25 mouse cellular contexts compared by ENCODE assay signal in genomic region chr9:46214276-46214675, GRCm38 (mm10). TPM values are rescaled to one million over a fixed set of nuclear protein-coding genes. Genes with fewer than 3 reads are reported as not detected.
"Had no signal": no experiment of that assay in that cellular context is flagged by ENCODE, and none has a peak within 500 bp of the region (broad histone marks: within the 10 kb centered on the region; RNA-seq: fewer than 3 reads in every experiment).

No protein-coding gene starts in this region.

- DNase-seq: kidney, adult 11 months; kidney, adult 8-10 months; kidney, postnatal 10 days; kidney, postnatal 36 days; layer of hippocampus, postnatal 36 days; left cerebral cortex, postnatal 4 days; midbrain, embryonic 14.5 days; thymus, adult 18-20 months; thymus, postnatal 36 days had no signal

- ATAC-seq: intestine, embryonic 15.5 days had no signal

- H3K27ac ChIP-seq: intestine, embryonic 15.5 days; kidney, embryonic 15.5 days; limb, embryonic 12.5 days; limb, embryonic 15.5 days; neural tube, embryonic 12.5 days; neural tube, embryonic 15.5 days had no signal

- H3K4me1 ChIP-seq: kidney, embryonic 15.5 days; limb, embryonic 12.5 days; limb, embryonic 15.5 days; neural tube, embryonic 12.5 days; neural tube, embryonic 15.5 days had no signal

- H3K27me3 ChIP-seq: intestine, embryonic 15.5 days; kidney, embryonic 15.5 days; limb, embryonic 12.5 days; limb, embryonic 15.5 days; megakaryocyte, embryonic 14.5 days; neural tube, embryonic 12.5 days; neural tube, embryonic 15.5 days had no signal

- H3K4me3 ChIP-seq: intestine, embryonic 15.5 days; kidney, embryonic 15.5 days; limb, embryonic 12.5 days; limb, embryonic 15.5 days; megakaryocyte, embryonic 14.5 days; neural tube, embryonic 12.5 days; neural tube, embryonic 15.5 days had no signal

- H3K4me2 ChIP-seq: intestine, embryonic 15.5 days; kidney, embryonic 15.5 days; limb, embryonic 12.5 days; limb, embryonic 15.5 days; midbrain, embryonic 11.5 days; neural tube, embryonic 12.5 days; neural tube, embryonic 15.5 days had no signal

- H3K9ac ChIP-seq: intestine, embryonic 15.5 days; kidney, embryonic 15.5 days; limb, embryonic 12.5 days; limb, embryonic 15.5 days; neural tube, embryonic 12.5 days had no signal

- H3K9me3 ChIP-seq: intestine, embryonic 15.5 days; kidney, embryonic 15.5 days; limb, embryonic 12.5 days; limb, embryonic 15.5 days; megakaryocyte, embryonic 14.5 days; neural tube, embryonic 12.5 days; neural tube, embryonic 15.5 days had no signal

RNA-seq across cellular contexts. Expression of gene Apoa1, which starts 14.1 kb away (rescaled TPM):
- total RNA-seq: layer of hippocampus, postnatal 36 days had no signal

RNA-seq across cellular contexts. Expression of gene Apoc3, which starts 21.2 kb away (rescaled TPM):
- total RNA-seq: layer of hippocampus, postnatal 10 days; left cerebral cortex, postnatal 4 days; midbrain, postnatal 0 days had no signal
- polyA plus RNA-seq: limb, embryonic 12.5 days; limb, embryonic 15.5 days; lung, embryonic 16.5 days; midbrain, embryonic 11.5 days; midbrain, embryonic 14.5 days; midbrain, postnatal 0 days; neural tube, embryonic 12.5 days; neural tube, embryonic 15.5 days; testis, adult 2 months had no signal

RNA-seq across cellular contexts. Expression of gene Apoa4, which starts 26.2 kb away (rescaled TPM):
- total RNA-seq: layer of hippocampus, adult 8-10 months; layer of hippocampus, postnatal 10 days; layer of hippocampus, postnatal 36 days; left cerebral cortex, adult 8-10 months; left cerebral cortex, postnatal 14 days; left cerebral cortex, postnatal 4 days; midbrain, postnatal 0 days had no signal
- polyA plus RNA-seq: kidney, embryonic 15.5 days; limb, embryonic 12.5 days; limb, embryonic 15.5 days; lung, embryonic 16.5 days; midbrain, embryonic 11.5 days; midbrain, embryonic 14.5 days; midbrain, postnatal 0 days; neural tube, embryonic 12.5 days; neural tube, embryonic 15.5 days had no signal

RNA-seq across cellular contexts. Expression of gene Apoa5, which starts 54.2 kb away (rescaled TPM):
- total RNA-seq: layer of hippocampus, adult 8-10 months; layer of hippocampus, postnatal 10 days; layer of hippocampus, postnatal 36 days; left cerebral cortex, adult 8-10 months; left cerebral cortex, postnatal 14 days; left cerebral cortex, postnatal 4 days; midbrain, postnatal 0 days had no signal
- polyA plus RNA-seq: kidney, embryonic 15.5 days; limb, embryonic 15.5 days; lung, embryonic 16.5 days; midbrain, embryonic 14.5 days; midbrain, postnatal 0 days; neural tube, embryonic 12.5 days; neural tube, embryonic 15.5 days; testis, adult 2 months; urinary bladder, adult 2 months had no signal
